Mouse (Mus musculus) fibroblast of lung, adult 2 months (primary cell): ENCODE results near the gene Myh2.

ENCODE experiments used
- DNase-seq: peaks from one replicate; pipeline ENCODE4 v3.0.0-alpha.2; 2011; ENCODE audit warnings: low read depth

Myh2 gene

GRCm38 (mm10) chr11:67151651-67152630 lies 18.9 kb upstream of the Myh2 start:
- peak; percentile 52 for DNase-seq

DNA sequence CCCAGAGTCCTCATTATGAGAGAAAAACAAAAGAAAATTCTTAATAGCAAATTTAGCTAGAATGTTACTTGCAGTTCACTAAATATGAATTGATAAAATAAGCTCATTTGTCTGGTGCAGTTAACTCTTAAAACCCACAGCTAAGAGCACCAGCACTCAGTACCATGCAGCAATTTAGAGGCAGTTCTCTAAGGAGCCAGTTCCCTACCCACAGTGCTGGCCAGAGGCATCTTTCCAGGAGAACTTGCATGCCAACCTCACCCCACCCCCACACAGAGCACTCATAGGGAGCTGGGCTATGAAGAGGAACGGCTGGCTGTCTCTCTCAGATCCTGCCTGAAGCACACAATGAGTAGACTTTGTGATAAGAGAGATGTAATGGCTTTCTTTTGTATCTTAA lies 17.7 kb upstream of the Myh2 start:
- DNase-seq, result no peak

GRCm38 (mm10) chr11:67153843-67154242 lies 17.0 kb upstream of the Myh2 start:
- no peak for DNase-seq

GRCm38 (mm10) chr11:67155650-67156049 lies 15.2 kb upstream of the Myh2 start:
- DNase-seq, result no peak

- DNase-seq, result no peak
Measured at GRCm38 (mm10) chr11:67160131-67160530, 10.7 kb upstream of the Myh2 start.

GRCm38 (mm10) chr11:67163701-67164100 lies 7.1 kb upstream of the Myh2 start:
- DNase-seq, result no peak

GRCm38 (mm10) chr11:67164851-67165250 lies 6.0 kb upstream of the Myh2 start:
- no peak for DNase-seq

- DNase-seq, result no peak
Measured at GRCm38 (mm10) chr11:67169301-67169700, 1.5 kb upstream of the Myh2 start.

DNA sequence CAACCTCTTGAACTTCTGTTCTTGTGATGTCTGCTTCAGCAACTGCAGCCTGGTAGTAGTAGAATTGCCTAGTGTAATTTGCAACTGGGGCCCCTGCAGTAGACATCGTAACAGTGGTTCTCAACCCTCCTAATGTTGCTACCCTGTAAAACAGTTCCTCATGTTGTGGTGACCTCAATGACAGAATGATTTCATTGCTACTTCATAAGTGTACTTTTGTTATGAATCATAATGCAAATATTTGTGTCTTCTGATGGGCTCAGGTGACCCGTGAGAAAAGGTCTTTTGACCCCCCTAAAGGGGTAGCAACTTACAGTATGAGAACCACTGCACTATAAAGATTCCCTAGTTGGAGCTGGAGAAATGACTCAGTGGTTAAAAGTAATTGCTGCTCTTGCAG lies 1.6 kb downstream of the Myh2 start:
- DNase-seq, result no peak

GRCm38 (mm10) chr11:67176376-67176775 lies 5.5 kb downstream of the Myh2 start:
- DNase-seq, result no peak

- no peak for DNase-seq
Measured at GRCm38 (mm10) chr11:67190316-67190715, 19.5 kb downstream of the Myh2 start.

DNA sequence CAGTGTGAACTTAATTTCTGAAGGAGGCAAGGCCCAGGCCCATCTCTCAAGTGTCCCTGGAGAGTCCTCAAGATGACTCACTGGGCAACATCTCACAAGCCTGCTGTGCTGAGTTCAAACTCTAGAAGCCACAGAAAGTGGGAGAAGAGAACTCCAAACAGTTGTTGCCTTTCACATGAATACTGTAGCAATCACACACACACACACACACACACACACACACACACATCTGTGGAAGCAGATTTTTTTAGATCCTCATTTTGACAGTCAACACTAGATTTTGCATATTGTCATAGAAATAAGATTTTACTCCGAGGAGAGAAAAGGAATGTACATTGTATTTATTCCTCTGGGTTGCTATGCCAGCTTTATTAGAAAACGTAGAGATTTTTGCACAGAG lies 20.0 kb downstream of the Myh2 start:
- no peak for DNase-seq

DNA sequence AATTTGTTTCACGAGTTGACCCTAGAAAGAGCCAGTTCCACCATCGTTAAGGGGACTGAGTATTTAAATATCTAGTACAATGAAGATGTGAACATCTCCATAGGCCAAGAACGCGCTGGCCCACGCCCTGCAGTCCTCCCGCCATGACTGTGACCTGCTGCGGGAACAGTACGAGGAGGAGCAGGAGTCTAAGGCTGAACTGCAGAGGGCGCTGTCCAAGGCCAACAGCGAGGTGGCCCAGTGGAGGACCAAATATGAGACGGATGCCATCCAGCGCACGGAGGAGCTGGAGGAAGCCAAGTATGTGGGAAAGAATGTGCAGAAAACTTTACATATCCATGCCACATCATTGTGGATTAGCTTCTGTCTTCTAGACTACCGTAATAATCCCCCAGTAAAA lies 20.7 kb downstream of the Myh2 start:
- no peak for DNase-seq

- no peak for DNase-seq
Measured at GRCm38 (mm10) chr11:67199321-67199720, 28.5 kb downstream of the Myh2 start.

- no peak for DNase-seq
Measured at GRCm38 (mm10) chr11:67199752-67200151, 28.9 kb downstream of the Myh2 start, which contains the start of gene Myh1. Gene Myh1 (plus strand): TSS chr11:67200052.

DNA sequence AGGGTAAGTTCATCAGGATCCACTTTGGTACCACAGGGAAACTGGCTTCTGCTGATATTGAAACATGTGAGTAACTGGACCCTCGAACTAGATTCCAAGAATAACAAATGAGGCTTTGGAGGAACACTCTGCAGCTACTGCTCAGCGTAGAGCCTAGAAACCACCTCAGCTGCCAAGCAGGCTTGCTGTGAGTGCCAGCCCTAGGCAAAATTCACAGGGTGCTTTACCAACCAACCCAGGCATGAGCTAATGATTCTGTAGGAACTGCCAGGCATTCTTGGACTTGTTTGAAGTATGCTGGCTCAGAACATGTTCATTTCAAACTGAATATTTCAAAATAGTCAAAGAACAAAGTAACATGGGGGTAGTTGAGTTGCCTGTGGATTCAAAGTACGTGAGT lies 33.9 kb downstream of the Myh2 start:
- peak; percentile 9 for DNase-seq

GRCm38 (mm10) chr11:67221803-67222202 lies 51.0 kb downstream of the Myh2 start:
- DNase-seq, result no peak

GRCm38 (mm10) chr11:67224466-67224865 lies 53.6 kb downstream of the Myh2 start:
- DNase-seq, result no peak

GRCm38 (mm10) chr11:67228731-67229130 lies 57.9 kb downstream of the Myh2 start:
- no peak for DNase-seq

- DNase-seq, result no peak
Measured at GRCm38 (mm10) chr11:67229166-67229565, 58.3 kb downstream of the Myh2 start.

GRCm38 (mm10) chr11:67229946-67230345 lies 59.1 kb downstream of the Myh2 start:
- DNase-seq, result peak; percentile 20

DNA sequence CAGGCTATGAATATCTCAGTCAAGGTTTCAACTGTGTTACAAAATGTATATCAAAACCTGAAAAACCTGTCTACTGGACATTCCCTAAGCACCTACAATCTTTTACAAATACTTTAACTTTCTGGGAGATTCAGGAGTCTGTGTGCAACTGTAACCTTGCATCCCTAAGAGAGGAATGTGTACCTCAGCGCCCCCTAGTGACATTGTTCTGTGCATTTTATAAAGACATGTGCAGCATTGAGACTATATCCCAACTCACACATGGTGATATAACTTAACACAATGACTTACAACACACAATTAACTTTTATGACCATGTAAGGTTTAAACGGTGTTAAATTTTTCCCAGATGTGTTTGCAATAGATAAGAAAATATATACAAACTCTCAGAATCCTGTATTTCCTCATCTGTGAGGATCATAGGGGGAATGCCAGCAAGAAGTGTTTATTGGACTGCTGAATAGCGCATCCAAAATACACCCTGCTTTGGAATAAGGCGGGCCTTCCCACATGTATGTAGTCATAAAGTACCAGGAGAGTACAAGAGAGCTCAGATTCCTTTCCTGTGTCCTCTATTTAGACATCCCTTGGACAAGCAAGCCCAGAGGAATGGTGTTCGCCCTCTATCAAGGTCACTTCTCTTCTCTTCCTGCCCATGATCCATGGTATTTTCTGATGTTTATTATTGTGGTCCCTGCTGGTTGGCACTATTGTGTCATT lies 65.0 kb downstream of the Myh2 start:
- DNase-seq, result peak; percentile 0

- DNase-seq, result no peak
Measured at GRCm38 (mm10) chr11:67236799-67237198, 66.0 kb downstream of the Myh2 start.
